7 mouse cellular contexts compared by ENCODE assay signal in the genomic region with DNA sequence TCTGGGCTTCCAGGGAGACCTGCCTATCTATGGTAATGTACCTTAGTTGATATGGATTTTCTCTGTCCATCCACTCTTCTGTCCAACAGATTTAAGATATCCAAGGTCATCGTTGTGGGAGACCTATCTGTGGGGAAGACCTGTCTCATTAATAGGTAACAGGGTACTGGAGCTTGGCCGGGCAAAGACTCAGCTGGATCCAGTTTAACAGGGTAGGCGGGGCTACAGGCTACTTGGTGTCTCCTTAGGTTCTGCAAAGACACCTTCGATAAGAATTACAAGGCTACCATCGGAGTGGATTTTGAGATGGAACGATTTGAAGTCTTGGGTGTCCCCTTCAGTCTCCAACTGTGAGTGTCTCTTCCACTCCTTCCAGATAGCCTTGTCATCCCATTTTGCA. TPM values are rescaled to one million over a fixed set of nuclear protein-coding genes. Genes with fewer than 3 reads are reported as not detected.
DNase-seq lines count a peak whose midpoint lies in the region; ATAC-seq and TF ChIP-seq lines count a peak whose summit lies in the region.

No protein-coding gene starts in this region.

- no peak for TF ChIP-seq CTCF in MEL (IDR thresholded peaks at IDR 0.05 in 2 of 3, conservative IDR thresholded peaks at IDR 0.05 in 1 of 3; ENCODE audit: control insufficient read depth in 1 of 3, insufficient read depth in 1 of 3, low read depth in 2 of 3, low read length in 3 of 3, poor library complexity in 1 of 3, severe bottlenecking in 1 of 3)

- DNase-seq in MEL (ENCODE audit: low read depth, low spot score), result no peak
- peak; percentile 87 for DNase-seq in kidney, adult 11 months
- DNase-seq in midbrain, embryonic 10.5 days (ENCODE audit: low spot score), result no peak
- DNase-seq in ovary, postnatal 10 days (ENCODE audit: low spot score), result no peak
- DNase-seq in layer of hippocampus, postnatal 25 days (ENCODE audit: extremely low spot score in 1 of 2, low spot score in 1 of 2), result no peak
- no peak for DNase-seq in right cerebral cortex, postnatal 4 days

- H3K9ac ChIP-seq in MEL (ENCODE audit: control insufficient read depth, low read depth, low read length, poor library complexity, severe bottlenecking), result peak overlapping the region; percentile 88
- peak overlapping the region; percentile 92 for H3K9ac ChIP-seq in embryonic facial prominence, embryonic 12.5 days

- H3K4me3 ChIP-seq in MEL (ENCODE audit: control insufficient read depth in 1 of 2, insufficient read depth in 1 of 2, low read depth in 2 of 2, low read length in 2 of 2), result peak overlapping the region; percentile 72 to 73
- H3K4me3 ChIP-seq in embryonic facial prominence, embryonic 12.5 days, result peak overlapping the region; percentile 81
- H3K4me3 ChIP-seq in midbrain, embryonic 10.5 days, result peak overlapping the region; percentile 82

- H3K4me2 ChIP-seq in embryonic facial prominence, embryonic 12.5 days (replicated peaks), result peak overlapping the region; percentile 51

- H3K27me3 ChIP-seq in MEL (ENCODE audit: control insufficient read depth in 1 of 2, insufficient read depth in 2 of 2, low read length in 2 of 2), result peaks cover 0 to 6% of the 10 kb centered on the region in 2 experiments; a peak in 1 of 4 replicates
- H3K27me3 ChIP-seq in embryonic facial prominence, embryonic 12.5 days, result no peaks in the 10 kb centered on the region
- H3K27me3 ChIP-seq in midbrain, embryonic 10.5 days (ENCODE audit: low read depth, poor library complexity, severe bottlenecking), result no peaks in the 10 kb centered on the region; the same call in 1 of the 2 replicates

- H3K4me1 ChIP-seq in MEL (ENCODE audit: control insufficient read depth in 1 of 2, insufficient read depth in 2 of 2, low read length in 2 of 2), result peaks cover 0 to 17% of the 10 kb centered on the region in 2 experiments; a peak in 3 of 4 replicates
- peaks cover 12% of the 10 kb centered on the region for H3K4me1 ChIP-seq in embryonic facial prominence, embryonic 12.5 days
- H3K4me1 ChIP-seq in midbrain, embryonic 10.5 days, result peaks cover 40% of the 10 kb centered on the region

- TF ChIP-seq EP300 in MEL (IDR thresholded peaks at IDR 0.05; ENCODE audit: low read depth in 1 of 2, low read length in 2 of 2), result no peak

- ATAC-seq in embryonic facial prominence, embryonic 12.5 days (ENCODE audit: insufficient number of reproducible peaks, insufficient read depth, low FRiP score, low TSS enrichment), result no peak

- H3K9me3 ChIP-seq in MEL (replicated peaks; ENCODE audit: insufficient read depth, low read length), result no peaks in the 10 kb centered on the region
- H3K9me3 ChIP-seq in embryonic facial prominence, embryonic 12.5 days, result no peaks in the 10 kb centered on the region
- H3K9me3 ChIP-seq in midbrain, embryonic 10.5 days (replicated peaks), result no peaks in the 10 kb centered on the region

- WGBS in embryonic facial prominence, embryonic 12.5 days, result 55% methylated on average over 6 of the region's 6 CpGs
- WGBS in midbrain, embryonic 10.5 days, result 74% methylated on average over 6 of the region's 6 CpGs

- TF ChIP-seq RAD21 in MEL (IDR thresholded peaks at IDR 0.05; ENCODE audit: low read depth, low read length), result no peak

- H3K27ac ChIP-seq in MEL (ENCODE audit: control insufficient read depth, low read depth, low read length), result no peak overlapping the region
- peak overlapping the region; percentile 100 for H3K27ac ChIP-seq in embryonic facial prominence, embryonic 12.5 days
- H3K27ac ChIP-seq in midbrain, embryonic 10.5 days (replicated peaks), result peak overlapping the region; percentile 99

- peaks cover 7% of the 10 kb centered on the region; the same call in 1 of the 2 replicates for H3K79me2 ChIP-seq in MEL (ENCODE audit: control insufficient read depth, insufficient read depth, low read length, poor library complexity)

- TF ChIP-seq POLR2A in MEL (IDR thresholded peaks at IDR 0.05; ENCODE audit: control insufficient read depth in 1 of 2, insufficient read depth in 1 of 2, low read depth in 1 of 2, low read length in 2 of 2, poor library complexity in 1 of 2), result no peak

- peaks cover 0 to 4% of the 10 kb centered on the region in 2 experiments; a peak in 2 of 4 replicates for H3K36me3 ChIP-seq in MEL (ENCODE audit: control insufficient read depth in 1 of 2, insufficient read depth in 2 of 2, low read length in 2 of 2)
- H3K36me3 ChIP-seq in embryonic facial prominence, embryonic 12.5 days, result peaks cover 24% of the 10 kb centered on the region
- H3K36me3 ChIP-seq in midbrain, embryonic 10.5 days, result peaks cover 38% of the 10 kb centered on the region

TF ChIP-seq in MEL, 35 proteins besides CTCF, POLR2A, EP300 and RAD21:
- TF ChIP-seq NELFE (IDR thresholded peaks at IDR 0.05; ENCODE audit: low read depth, low read length), result no peak
- no peak for TF ChIP-seq TAL1 (IDR thresholded peaks at IDR 0.05; ENCODE audit: low read length)
- no peak for TF ChIP-seq ZMIZ1 (IDR thresholded peaks at IDR 0.05; ENCODE audit: low read depth, low read length)
- no peak for TF ChIP-seq POLR2AphosphoS5 (IDR thresholded peaks at IDR 0.05; ENCODE audit: borderline replicate concordance, low read depth, low read length)

RNA-seq across cellular contexts. Expression of gene Rab34, which starts 1.8 kb away (rescaled TPM):
- 20.8 TPM in 2 replicates for total RNA-seq in MEL (2012; rRNA removed)
- polyA plus RNA-seq in MEL (2012; ENCODE audit: insufficient read depth in 1 of 2, insufficient read length in 2 of 2, low read depth in 1 of 2, low replicate concordance in 2 of 2, missing spikeins in 1 of 2), result 10 to 100 TPM in 1 of 2 experiments, not detected in 1; 42.9 TPM
- 164 and 181 TPM in 2 replicates for polyA plus RNA-seq in embryonic facial prominence, embryonic 12.5 days (2016; fragmentation: Nextera tagmentation; extraction: Ambion mirVana)
- 75.0 and 83.8 TPM in 2 replicates for polyA plus RNA-seq in midbrain, embryonic 10.5 days (2016; fragmentation: Nextera tagmentation; extraction: Ambion mirVana)
- 10 to 100 TPM; 26.1 to 37.3 TPM for total RNA-seq in layer of hippocampus, postnatal 25 days (2021)

RNA-seq across cellular contexts. Expression of gene Proca1, which starts 3.2 kb away (rescaled TPM):
- total RNA-seq in MEL (2012; rRNA removed), result 0.15 and 0.16 TPM in 2 replicates
- under 1 TPM in 1 of 2 experiments, not detected in 1; 0.54 TPM for polyA plus RNA-seq in MEL (2012; ENCODE audit: insufficient read depth in 1 of 2, insufficient read length in 2 of 2, low read depth in 1 of 2, low replicate concordance in 2 of 2, missing spikeins in 1 of 2)
- polyA plus RNA-seq in embryonic facial prominence, embryonic 12.5 days (2016; fragmentation: Nextera tagmentation; extraction: Ambion mirVana), result 2.9 TPM in 2 replicates
- 0.96 and 1.6 TPM in 2 replicates for polyA plus RNA-seq in midbrain, embryonic 10.5 days (2016; fragmentation: Nextera tagmentation; extraction: Ambion mirVana)
- total RNA-seq in layer of hippocampus, postnatal 25 days (2021), result 1 to 10 TPM; 5.0 to 5.4 TPM

RNA-seq across cellular contexts. Expression of gene Rpl23a, which starts 6.7 kb away (rescaled TPM):
- total RNA-seq in MEL (2012; rRNA removed), result 3,920 and 4,112 TPM in 2 replicates
- polyA plus RNA-seq in MEL (2012; ENCODE audit: insufficient read depth in 1 of 2, insufficient read length in 2 of 2, low read depth in 1 of 2, low replicate concordance in 2 of 2, missing spikeins in 1 of 2), result 1,000 to 10,000 TPM in 1 of 2 experiments, not detected in 1; 2,892 TPM
- polyA plus RNA-seq in embryonic facial prominence, embryonic 12.5 days (2016; fragmentation: Nextera tagmentation; extraction: Ambion mirVana), result 1,221 and 1,230 TPM in 2 replicates
- 953 and 1,066 TPM in 2 replicates for polyA plus RNA-seq in midbrain, embryonic 10.5 days (2016; fragmentation: Nextera tagmentation; extraction: Ambion mirVana)
- total RNA-seq in layer of hippocampus, postnatal 25 days (2021), result 100 to 1,000 TPM; 678 to 771 TPM

RNA-seq across cellular contexts. Expression of gene Tlcd1, which starts 13.5 kb away (rescaled TPM):
- 16.2 and 28.3 TPM in 2 replicates for total RNA-seq in MEL (2012; rRNA removed)
- 10 to 100 TPM in 1 of 2 experiments, not detected in 1; 23.3 TPM for polyA plus RNA-seq in MEL (2012; ENCODE audit: insufficient read depth in 1 of 2, insufficient read length in 2 of 2, low read depth in 1 of 2, low replicate concordance in 2 of 2, missing spikeins in 1 of 2)
- 13.5 and 14.2 TPM in 2 replicates for polyA plus RNA-seq in embryonic facial prominence, embryonic 12.5 days (2016; fragmentation: Nextera tagmentation; extraction: Ambion mirVana)
- polyA plus RNA-seq in midbrain, embryonic 10.5 days (2016; fragmentation: Nextera tagmentation; extraction: Ambion mirVana), result 8.8 and 11.1 TPM in 2 replicates
- total RNA-seq in layer of hippocampus, postnatal 25 days (2021), result 10 to 100 TPM; 23.8 to 29.7 TPM

RNA-seq across cellular contexts. Expression of gene Nek8, which starts 13.6 kb away (rescaled TPM):
- total RNA-seq in MEL (2012; rRNA removed), result 6.0 and 7.5 TPM in 2 replicates
- 10 to 100 TPM in 1 of 2 experiments, not detected in 1; 10.1 TPM for polyA plus RNA-seq in MEL (2012; ENCODE audit: insufficient read depth in 1 of 2, insufficient read length in 2 of 2, low read depth in 1 of 2, low replicate concordance in 2 of 2, missing spikeins in 1 of 2)
- polyA plus RNA-seq in embryonic facial prominence, embryonic 12.5 days (2016; fragmentation: Nextera tagmentation; extraction: Ambion mirVana), result 17.5 and 18.9 TPM in 2 replicates
- 10.7 and 11.1 TPM in 2 replicates for polyA plus RNA-seq in midbrain, embryonic 10.5 days (2016; fragmentation: Nextera tagmentation; extraction: Ambion mirVana)
- total RNA-seq in layer of hippocampus, postnatal 25 days (2021), result 1 to 10 TPM; 3.1 to 3.3 TPM
